Mouse (Mus musculus): ENCODE data around the gene Bicral.

Gene Bicral

GRCm38 (mm10) chr17:46751056-46751793 lies 107.1 kb downstream of the Bicral start:
- DNase-seq (ENCODE audit: low spot score): no peak

- no peak for DNase-seq (ENCODE audit: low spot score)
These were observed 107.7 kb downstream of the Bicral start for GRCm38 (mm10) chr17:46750580-46750979.

- DNase-seq (ENCODE audit: low spot score): no peak
These were observed 109.0 kb downstream of the Bicral start for GRCm38 (mm10) chr17:46749282-46749681.
